Mouse (Mus musculus): ENCODE data around the gene Lrmp. TPM values are rescaled to one million over a fixed set of nuclear protein-coding genes. Genes with fewer than 3 reads are reported as not detected.

Gene Lrmp
- total RNA-seq, 2 experiments from 2014 or later: 0.31 to 0.61 TPM

DNA sequence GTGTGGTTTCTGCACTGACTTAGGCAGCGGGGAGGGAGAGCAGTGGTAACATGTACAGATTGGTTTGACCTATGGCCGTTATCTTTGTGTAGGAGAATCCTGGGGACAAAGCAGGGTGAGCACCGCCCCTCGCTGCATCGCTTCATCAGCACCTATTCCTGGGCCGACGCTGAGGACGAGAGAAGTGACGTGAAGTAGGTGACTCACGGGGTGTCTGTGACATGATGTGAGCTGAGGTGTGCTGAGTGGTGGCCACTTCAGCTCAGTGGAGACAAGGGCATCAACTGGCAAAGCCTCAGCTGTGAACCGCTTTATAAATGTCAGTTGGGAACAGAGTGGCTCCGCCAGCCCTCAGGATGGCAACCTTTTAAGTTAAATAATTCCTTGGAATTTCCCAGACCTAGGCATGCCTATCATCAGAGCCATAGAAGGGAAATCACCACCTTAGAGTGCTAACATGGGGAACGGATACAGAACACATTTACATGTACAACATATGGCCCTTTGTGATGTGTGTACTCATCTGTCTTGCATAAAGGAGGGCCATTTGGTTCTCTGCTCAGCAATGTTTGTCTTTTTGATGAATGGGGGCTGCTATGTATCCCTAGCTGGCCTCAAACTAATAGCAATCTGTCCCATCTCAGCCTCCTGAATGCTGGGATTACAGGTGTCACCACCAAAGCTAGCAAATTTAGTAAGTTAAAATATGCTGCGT lies 56.6 kb downstream of the Lrmp start:
- intact Hi-C loops (cut with DNase I): no loop called here
- Histone ChIP-seq H3K27ac (no peak overlapping the region), H3K4me3 (no peak overlapping the region)
- no peak for DNase-seq
- no peak for TF ChIP-seq CTCF (IDR thresholded peaks at IDR 0.05)

DNA sequence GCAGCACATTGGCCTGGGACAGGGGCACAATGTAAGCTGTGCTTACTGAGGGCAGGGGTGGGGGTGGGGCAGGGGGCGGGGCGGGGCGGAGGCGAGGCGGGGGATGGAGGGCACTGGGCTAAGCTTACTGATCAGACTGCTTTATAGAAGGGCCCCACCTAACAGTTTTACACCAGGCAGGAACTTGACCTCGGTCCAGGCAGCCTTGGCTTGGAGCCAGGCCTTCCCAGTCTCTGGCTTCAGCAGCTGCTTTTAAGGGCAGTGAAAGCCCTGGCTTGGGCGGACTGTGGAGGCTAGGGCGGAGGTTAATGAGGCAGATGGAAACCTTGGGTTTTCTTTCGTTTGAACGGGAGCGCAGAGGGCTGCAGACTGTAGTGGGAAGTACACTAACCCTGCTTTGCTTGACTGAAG lies 58.3 kb downstream of the Lrmp start:
- intact Hi-C loops (cut with DNase I): no loop called here
- no peak for TF ChIP-seq CTCF (IDR thresholded peaks at IDR 0.05)
- H3K27ac ChIP-seq: peak overlapping the region; percentile 35; the same call in 1 of the 2 replicates
- H3K4me3 ChIP-seq: peak overlapping the region; percentile 40
- DNase-seq: peak; percentile 82

DNA sequence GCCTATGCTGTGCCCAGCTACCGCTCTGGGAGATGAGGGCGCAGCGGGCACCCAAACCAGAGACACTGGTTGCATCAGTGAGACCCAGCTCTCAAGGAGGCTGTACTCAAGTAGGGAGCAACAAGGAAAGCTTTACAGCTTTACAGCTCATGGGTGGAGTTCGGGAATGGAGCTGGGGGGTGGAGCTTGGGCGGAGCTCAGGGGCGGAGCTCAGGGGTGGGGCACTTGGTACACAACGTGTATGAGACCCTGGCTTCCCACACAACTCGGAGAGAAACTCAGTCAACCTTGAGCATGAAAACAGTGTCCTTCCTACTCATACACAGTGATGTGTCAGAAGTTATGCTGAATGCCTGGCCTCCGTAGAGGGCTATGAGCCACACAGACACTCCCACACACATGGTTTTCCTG lies 60.1 kb downstream of the Lrmp start:
- Histone ChIP-seq H3K27ac (no peak overlapping the region), H3K4me3 (no peak overlapping the region)
- intact Hi-C loops (cut with DNase I): no loop called here
- no peak for DNase-seq
- TF ChIP-seq CTCF (IDR thresholded peaks at IDR 0.05): no peak

DNA sequence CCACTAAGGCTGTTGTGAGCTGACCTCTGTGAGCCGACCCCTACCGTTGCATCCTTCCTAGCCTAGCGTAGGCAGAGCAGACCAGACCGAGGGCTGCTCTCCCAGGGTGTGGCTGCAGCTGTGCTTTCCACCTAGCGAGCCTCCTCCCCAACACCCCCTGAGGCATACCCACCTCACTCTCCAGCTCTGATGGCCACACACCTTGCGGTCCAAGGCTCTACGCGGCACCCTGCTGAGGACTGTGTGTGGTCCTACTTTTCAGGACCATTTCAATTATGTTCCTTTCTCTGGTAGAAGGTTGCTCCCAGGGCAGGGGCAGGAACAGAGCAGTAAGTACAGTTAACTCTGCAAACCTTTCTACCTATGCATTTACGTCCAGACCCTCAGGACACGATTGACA lies 61.0 kb downstream of the Lrmp start:
- H3K27ac ChIP-seq: no peak overlapping the region
- no peak for TF ChIP-seq CTCF (IDR thresholded peaks at IDR 0.05)
- intact Hi-C loops (cut with DNase I): no loop called here
- DNase-seq: no peak
- H3K4me3 ChIP-seq: no peak overlapping the region

DNA sequence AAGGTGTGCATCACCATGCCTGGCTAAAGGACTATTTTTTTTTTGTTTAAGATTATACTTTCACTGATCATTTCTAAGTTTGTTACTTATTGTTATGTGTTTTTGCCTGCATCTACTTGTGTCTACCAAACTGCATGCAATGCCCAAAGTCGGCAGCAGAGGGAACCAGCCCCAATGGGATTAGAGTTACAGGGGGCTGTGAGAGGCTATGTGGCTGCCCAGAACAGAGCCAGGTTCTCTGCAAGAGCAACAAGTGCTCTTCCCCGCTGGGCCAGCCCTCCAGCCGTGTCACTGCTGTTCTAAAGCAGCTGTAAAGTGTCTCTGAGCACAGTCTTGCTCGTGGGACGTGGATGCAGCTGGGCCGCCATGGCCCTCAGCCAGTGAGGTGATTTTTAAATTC lies 64.2 kb downstream of the Lrmp start:
- intact Hi-C loops (cut with DNase I): no loop called here
- DNase-seq: peak; percentile 59
- Histone ChIP-seq H3K4me3 (no peak overlapping the region), H3K27ac (no peak overlapping the region)
- peak; percentile 77 for TF ChIP-seq CTCF (IDR thresholded peaks at IDR 0.05)

DNA sequence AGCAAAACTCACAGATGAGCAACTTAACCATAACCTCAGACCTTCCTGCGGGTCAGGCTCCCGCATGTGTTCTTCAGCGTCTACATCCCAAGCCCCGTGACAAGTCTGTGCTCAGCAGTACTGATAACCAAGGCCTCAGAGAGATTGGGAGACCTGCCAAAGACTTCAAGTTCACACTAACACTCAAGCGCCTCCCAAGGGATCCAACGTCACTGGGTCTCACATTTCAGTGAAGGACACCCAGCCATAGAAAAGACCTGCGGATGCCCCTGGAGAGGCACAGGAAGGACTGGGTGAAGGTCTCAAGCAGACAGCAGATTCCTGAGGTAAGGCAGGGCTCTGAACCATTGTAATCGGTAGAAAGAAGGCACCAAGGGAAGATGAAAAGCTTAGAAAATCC lies 66.6 kb downstream of the Lrmp start:
- Histone ChIP-seq H3K27ac (peak overlapping the region; percentile 73), H3K4me3 (peak overlapping the region; percentile 47)
- TF ChIP-seq CTCF (IDR thresholded peaks at IDR 0.05): no peak
- DNase-seq: peak; percentile 63
- intact Hi-C loops (cut with DNase I): no loop called here

DNA sequence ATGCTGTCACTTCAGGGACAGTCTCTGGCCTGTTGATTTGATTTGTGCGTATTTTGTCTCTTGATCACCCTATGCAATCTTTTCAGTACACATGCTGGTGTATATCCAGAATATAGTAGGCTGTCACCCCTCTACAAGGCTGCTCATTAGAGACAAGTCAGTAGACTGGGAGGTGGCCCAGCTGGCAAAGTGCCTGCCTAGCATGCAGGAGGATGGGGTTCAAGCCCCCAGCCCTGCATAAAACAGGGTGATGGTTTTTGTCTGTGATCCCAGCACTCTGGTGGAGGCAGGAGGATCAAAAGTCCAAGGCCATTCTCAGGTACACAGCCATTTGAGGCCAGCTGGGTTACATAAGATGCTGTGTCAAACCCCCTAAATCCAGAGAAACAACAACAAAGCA lies 70.6 kb downstream of the Lrmp start:
- no peak for TF ChIP-seq CTCF (IDR thresholded peaks at IDR 0.05)
- Histone ChIP-seq H3K27ac (no peak overlapping the region), H3K4me3 (no peak overlapping the region)
- intact Hi-C loops (cut with DNase I): no loop called here
- no peak for DNase-seq

DNA sequence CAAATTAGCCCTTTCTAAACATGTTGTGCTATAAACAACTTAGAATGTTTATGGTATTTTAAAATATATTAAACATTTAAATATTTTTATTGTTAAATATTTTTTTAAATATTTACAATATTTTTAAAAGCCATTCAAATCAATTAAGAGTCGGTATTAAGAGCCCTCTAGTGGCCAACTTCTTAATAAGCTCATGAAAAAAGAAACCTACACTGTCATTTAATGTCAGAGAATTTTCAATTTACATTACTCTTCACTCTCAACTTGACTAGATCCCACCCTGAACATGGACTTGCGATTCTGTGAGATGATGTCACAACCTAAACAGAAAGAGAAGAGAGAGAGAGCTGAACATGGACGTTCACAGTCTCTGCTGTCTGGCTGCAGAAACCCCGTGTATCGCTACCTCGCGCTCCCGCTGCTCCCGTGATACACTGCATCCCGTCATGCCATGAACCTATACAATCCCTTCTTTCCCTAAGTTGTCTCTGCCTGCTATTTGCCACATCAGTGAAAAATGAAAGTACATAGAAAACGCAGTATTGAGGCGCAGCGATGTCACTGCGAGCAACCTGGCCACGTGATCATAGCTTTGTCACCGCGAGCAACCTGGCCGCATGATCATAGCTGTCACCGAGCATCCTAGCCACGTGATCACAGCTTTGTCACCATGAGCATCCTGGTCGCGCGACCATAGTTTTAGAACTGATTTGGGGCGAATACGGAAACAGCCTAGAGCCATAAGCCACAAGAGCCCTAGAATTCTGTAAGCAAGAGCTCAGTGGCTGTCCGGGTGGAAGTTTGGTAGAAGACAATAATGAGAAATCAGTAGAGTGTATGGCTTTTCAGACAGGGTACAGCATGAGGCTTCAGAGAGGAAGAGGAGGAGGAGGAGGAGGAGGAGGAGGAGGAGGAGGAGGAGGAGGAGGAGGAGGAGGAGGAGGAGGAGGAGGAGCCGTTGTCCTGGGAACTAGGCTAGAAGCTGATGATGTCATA lies 71.9 kb downstream of the Lrmp start:
- intact Hi-C loops (cut with DNase I): loop anchor here (1.0 kb wide), 1 partner anchor 99 kb away; no protein-coding TSS in a partner anchor
- DNase-seq: no peak
- peak overlapping the region; percentile 12; the same call in 1 of the 2 replicates for H3K27ac ChIP-seq
- TF ChIP-seq CTCF (IDR thresholded peaks at IDR 0.05): peak; percentile 76
- H3K4me3 ChIP-seq: peak overlapping the region; percentile 67

DNA sequence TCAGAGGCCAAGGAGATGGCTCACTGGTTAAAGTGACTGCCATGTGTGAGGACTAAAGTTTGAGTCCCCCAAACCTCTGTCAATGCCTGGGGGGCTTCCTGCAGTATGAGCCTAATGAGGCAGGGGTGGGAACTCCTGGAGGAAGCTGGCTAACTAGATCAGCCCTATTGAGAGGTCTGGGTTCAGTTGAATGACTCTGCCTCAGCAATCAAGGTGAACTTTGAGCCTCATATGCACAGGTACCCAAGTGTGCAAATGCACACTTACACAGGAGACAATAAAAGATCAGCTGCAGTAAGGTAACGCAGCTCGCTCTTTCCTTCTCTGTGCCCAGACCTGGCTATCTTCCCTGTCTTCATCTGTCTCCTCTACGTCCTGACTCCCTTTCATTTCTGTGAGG lies 77.6 kb downstream of the Lrmp start:
- Histone ChIP-seq H3K27ac (no peak overlapping the region), H3K4me3 (no peak overlapping the region)
- TF ChIP-seq CTCF (IDR thresholded peaks at IDR 0.05): no peak
- DNase-seq: no peak
- intact Hi-C loops (cut with DNase I): no loop called here

DNA sequence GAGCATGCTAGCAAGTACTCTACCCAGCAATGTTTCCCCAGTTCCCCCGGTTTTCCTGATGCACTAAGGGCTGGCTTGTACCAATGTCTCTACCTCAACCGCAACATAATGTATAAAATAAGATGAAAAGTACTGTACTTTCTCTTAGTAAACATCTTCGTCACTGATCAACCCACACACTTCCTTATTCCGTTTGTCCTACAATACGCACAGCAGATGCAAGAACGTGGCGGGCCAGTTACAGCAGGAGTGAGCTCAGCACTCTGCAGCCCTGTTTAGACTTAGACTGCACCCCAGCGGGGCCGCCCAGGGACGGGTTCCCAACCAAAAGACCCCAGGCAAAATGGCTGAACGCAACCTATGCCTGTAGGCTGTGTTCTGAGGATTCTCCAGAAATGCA lies 78.0 kb downstream of the Lrmp start:
- no peak overlapping the region for H3K27ac ChIP-seq
- H3K4me3 ChIP-seq: no peak overlapping the region
- no peak for DNase-seq
- intact Hi-C loops (cut with DNase I): no loop called here
- TF ChIP-seq CTCF (IDR thresholded peaks at IDR 0.05): no peak

DNA sequence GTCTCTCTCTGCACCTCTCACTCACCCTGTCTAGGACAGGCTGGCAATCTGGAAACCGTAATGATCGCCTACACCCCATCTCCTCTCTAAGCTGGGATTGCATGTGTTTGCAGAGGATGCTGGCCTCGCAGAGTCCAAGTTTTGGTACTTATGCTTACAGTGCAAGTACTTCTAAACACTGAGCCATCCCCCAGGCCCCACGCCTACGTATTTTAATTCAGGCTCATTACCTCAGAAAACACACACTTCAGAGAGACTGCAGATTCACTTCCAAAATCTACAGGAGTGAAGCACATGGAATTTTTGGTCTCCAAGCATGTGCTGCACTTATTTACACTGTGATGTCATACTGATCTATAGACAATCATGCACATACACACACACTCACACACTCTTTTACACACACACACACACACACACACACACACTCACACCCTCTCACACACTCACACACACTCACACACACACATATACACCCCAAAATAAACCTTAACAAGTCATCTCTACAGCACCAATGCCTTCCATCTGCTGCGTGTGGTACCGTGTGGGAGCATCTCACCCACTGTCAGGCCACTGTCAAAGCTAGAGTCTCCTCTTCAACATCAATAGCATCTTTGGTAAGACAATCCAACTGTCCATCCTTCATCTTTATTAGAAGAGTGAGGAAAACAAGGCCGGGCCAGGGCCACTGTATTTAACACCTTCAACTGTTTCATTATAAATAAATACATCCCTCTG lies 82.7 kb downstream of the Lrmp start:
- DNase-seq: no peak
- intact Hi-C loops (cut with DNase I): no loop called here
- TF ChIP-seq CTCF (IDR thresholded peaks at IDR 0.05): no peak
- no peak overlapping the region for H3K27ac ChIP-seq
- no peak overlapping the region for H3K4me3 ChIP-seq

DNA sequence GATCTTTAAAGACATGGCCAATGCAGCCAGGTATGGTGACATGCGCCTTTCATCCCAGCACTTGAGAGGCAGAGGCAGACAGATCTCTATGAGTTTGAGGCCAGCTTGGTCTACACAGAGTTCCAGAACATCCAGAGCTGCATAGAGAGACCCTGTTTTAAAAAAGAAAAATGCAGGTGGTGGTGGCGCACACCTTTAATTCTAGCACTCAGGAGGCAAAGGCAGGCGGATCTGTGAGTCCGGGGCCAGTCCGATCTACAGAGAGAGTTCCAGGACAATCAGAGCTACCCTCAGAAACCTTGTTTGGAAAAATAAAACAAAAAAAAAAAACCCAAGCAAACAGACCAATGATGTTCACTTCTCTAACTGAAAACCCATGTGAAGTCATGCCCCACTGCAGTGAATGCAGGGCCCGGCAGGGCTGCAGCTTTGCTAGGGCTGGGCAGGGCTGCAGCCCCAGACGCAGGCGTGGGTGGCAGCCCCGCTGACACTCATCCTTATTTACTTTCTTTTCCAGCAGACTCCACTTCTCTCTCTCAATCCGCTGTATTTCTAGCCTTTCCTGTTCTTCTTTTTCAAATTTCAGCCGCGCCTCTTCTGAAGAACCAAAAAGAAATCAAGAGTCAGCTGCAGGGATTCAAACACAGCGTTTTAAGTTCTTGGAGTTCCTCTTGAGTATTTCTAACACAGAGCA lies 87.1 kb downstream of the Lrmp start:
- H3K27ac ChIP-seq: no peak overlapping the region
- no peak for DNase-seq
- TF ChIP-seq CTCF (IDR thresholded peaks at IDR 0.05): no peak
- H3K4me3 ChIP-seq: no peak overlapping the region
- intact Hi-C loops (cut with DNase I): no loop called here

All from gastrocnemius, adult 2 months (tissue).